Comparison of ENCODE assay signal across 23 mouse cellular contexts in genomic region chr14:45504422-45505113, GRCm38 (mm10). TPM values are rescaled to one million over a fixed set of nuclear protein-coding genes. Genes with fewer than 3 reads are reported as not detected.
DNase-seq lines count a peak whose midpoint lies in the region; ATAC-seq and TF ChIP-seq lines count a peak whose summit lies in the region.
"Had no signal": no experiment of that assay in that cellular context is flagged by ENCODE, and none has a peak within 500 bp of the region (broad histone marks: within the 10 kb centered on the region; RNA-seq: fewer than 3 reads in every experiment).

No protein-coding gene starts in this region.

- H3K9me3 ChIP-seq in kidney, embryonic 15.5 days (replicated peaks) = no peaks in the 10 kb centered on the region
- H3K9me3 ChIP-seq in lung, postnatal 0 days (ENCODE audit: low read length) = no peaks in the 10 kb centered on the region
- H3K9me3 ChIP-seq: embryonic facial prominence, embryonic 15.5 days; limb, embryonic 13.5 days; liver, embryonic 15.5 days; stomach, embryonic 15.5 days had no signal

- no peaks in the 10 kb centered on the region for H3K27me3 ChIP-seq in kidney, embryonic 15.5 days
- H3K27me3 ChIP-seq in lung, postnatal 0 days (replicated peaks; ENCODE audit: insufficient read depth, low read length) = no peaks in the 10 kb centered on the region
- H3K27me3 ChIP-seq: embryonic facial prominence, embryonic 15.5 days; limb, embryonic 13.5 days; liver, embryonic 15.5 days; Patski; stomach, embryonic 15.5 days had no signal

- peak; percentile 50 for DNase-seq in adrenal gland, adult 2 months
- DNase-seq in adrenal gland, adult 8-10 months = no peak
- peak; percentile 53 for DNase-seq in kidney, adult 18-20 months
- DNase-seq in ovary, adult 18-20 months (ENCODE audit: low spot score) = peak; percentile 65
- no peak for DNase-seq in ovary, postnatal 14 days (ENCODE audit: low spot score)
- no peak for DNase-seq in lung, postnatal 0 days (ENCODE audit: low spot score)
- DNase-seq: cerebellum, adult 11-12 months; cerebellum, postnatal 25 days; right cerebral cortex, postnatal 14 days; thymus, adult 18-20 months; thymus, postnatal 4 days had no signal

- no peak for ATAC-seq in kidney, embryonic 15.5 days (replicated peaks; ENCODE audit: low FRiP score)
- ATAC-seq in lung, postnatal 0 days = no peak
- ATAC-seq: CD4-positive, CD25-positive, alpha-beta regulatory T cell, adult 4 months; hindbrain, postnatal 0 days; intestine, postnatal 0 days; Patski had no signal

- H3K4me2 ChIP-seq in kidney, embryonic 15.5 days = no peak overlapping the region
- no peak overlapping the region for H3K4me2 ChIP-seq in lung, postnatal 0 days (replicated peaks; ENCODE audit: low read depth, low read length)
- H3K4me2 ChIP-seq: embryonic facial prominence, embryonic 15.5 days; limb, embryonic 13.5 days; liver, embryonic 15.5 days; midbrain, embryonic 11.5 days; stomach, embryonic 15.5 days had no signal

- 90% methylated on average over 10 of the region's 10 CpGs for WGBS in kidney, embryonic 15.5 days
- 86% methylated on average over 10 of the region's 10 CpGs for WGBS in olfactory bulb, adult 2 months
- WGBS in lung, postnatal 0 days = 84% methylated on average over 10 of the region's 10 CpGs

- peaks cover 37% of the 10 kb centered on the region for H3K4me1 ChIP-seq in kidney, embryonic 15.5 days
- H3K4me1 ChIP-seq in olfactory bulb, adult 2 months (ENCODE audit: control insufficient read depth, insufficient read depth, low read length) = peaks cover 12% of the 10 kb centered on the region
- H3K4me1 ChIP-seq in lung, postnatal 0 days (ENCODE audit: insufficient read depth, low read depth, low read length) = peaks cover 18% of the 10 kb centered on the region; the same call in 1 of the 2 replicates
- H3K4me1 ChIP-seq: liver, embryonic 15.5 days had no signal

- no peak for TF ChIP-seq CTCF in olfactory bulb, adult 2 months (IDR thresholded peaks at IDR 0.05; ENCODE audit: insufficient read depth, low read depth, low read length)
- TF ChIP-seq CTCF in lung, postnatal 0 days (IDR thresholded peaks at IDR 0.05) = no peak

- H3K27ac ChIP-seq in kidney, embryonic 15.5 days = no peak overlapping the region
- 0 out of 2 replicates have a peak overlapping the region, but pooled peaks have one; percentile 20 for H3K27ac ChIP-seq in olfactory bulb, adult 2 months (ENCODE audit: insufficient read depth, low read depth, low read length)
- H3K27ac ChIP-seq in lung, postnatal 0 days (ENCODE audit: low read length) = no peak overlapping the region; the same call in 1 of the 2 replicates
- H3K27ac ChIP-seq: embryonic facial prominence, embryonic 15.5 days; hindbrain, postnatal 0 days; limb, embryonic 13.5 days; liver, embryonic 15.5 days; stomach, embryonic 15.5 days had no signal

- peaks cover 46% of the 10 kb centered on the region for H3K36me3 ChIP-seq in kidney, embryonic 15.5 days
- H3K36me3 ChIP-seq in lung, postnatal 0 days (ENCODE audit: insufficient read depth, low read length) = no peaks in the 10 kb centered on the region
- H3K36me3 ChIP-seq: stomach, embryonic 15.5 days had no signal

- no peak for TF ChIP-seq EP300 in lung, postnatal 0 days (IDR thresholded peaks at IDR 0.05)

- H3K9ac ChIP-seq in kidney, embryonic 15.5 days = no peak overlapping the region
- H3K9ac ChIP-seq in lung, postnatal 0 days (replicated peaks; ENCODE audit: low read depth) = no peak overlapping the region
- H3K9ac ChIP-seq: embryonic facial prominence, embryonic 15.5 days; limb, embryonic 13.5 days; liver, embryonic 15.5 days; stomach, embryonic 15.5 days had no signal

- H3K4me3 ChIP-seq in kidney, embryonic 15.5 days (replicated peaks) = no peak overlapping the region
- no peak overlapping the region for H3K4me3 ChIP-seq in olfactory bulb, adult 2 months (ENCODE audit: insufficient read depth, low read depth, low read length)
- no peak overlapping the region for H3K4me3 ChIP-seq in lung, postnatal 0 days (ENCODE audit: low read depth, low read length)
- H3K4me3 ChIP-seq: embryonic facial prominence, embryonic 15.5 days; limb, embryonic 13.5 days; liver, embryonic 15.5 days; stomach, embryonic 15.5 days had no signal

- no peak for TF ChIP-seq POLR2A in olfactory bulb, adult 2 months (IDR thresholded peaks at IDR 0.05; ENCODE audit: insufficient read depth, low read depth, low read length)

RNA-seq across cellular contexts. Expression of gene Fermt2, which starts 25.4 kb away (rescaled TPM):
- total RNA-seq in adrenal gland, adult 2 months (2021) = 100 to 1,000 TPM in 1 of 2 experiments, 10 to 100 TPM in 1; 77.1 to 114 TPM
- polyA plus RNA-seq in adrenal gland, adult 2 months (2012; rRNA removed) = 11.5 and 12.5 TPM in 2 replicates
- 100 to 1,000 TPM in 2 of 4 experiments, 10 to 100 TPM in 2; 57.4 to 113 (median 98.9) TPM for total RNA-seq in adrenal gland, adult 8-10 months (2022)
- polyA plus RNA-seq in kidney, embryonic 15.5 days (2015; fragmentation: Nextera tagmentation; extraction: Ambion mirVana) = 168 and 181 TPM in 2 replicates
- polyA plus RNA-seq in olfactory bulb, adult 2 months (2012; ENCODE audit: insufficient read depth, insufficient read length, low replicate concordance, missing spikeins) = 298 TPM in 1 of 2 replicates, not detected in the other
- 362 and 383 TPM in 2 replicates for polyA plus RNA-seq in lung, postnatal 0 days (2015; fragmentation: Nextera tagmentation; extraction: Ambion mirVana)
- total RNA-seq: hematopoietic stem cell, adult 5-6 weeks had no signal
- polyA plus RNA-seq: CD4-positive, CD25-positive, alpha-beta regulatory T cell, adult 4 months had no signal

Comparison
In these comparisons a context has a peak if more than half of its experiments do, and no peak if none do; other contexts are left out.
1. DNase-seq: peak in adrenal gland, adult 2 months (single experiment), kidney, adult 18-20 months (single experiment) and ovary, adult 18-20 months (single experiment); none in adrenal gland, adult 8-10 months (single experiment), ovary, postnatal 14 days (single experiment) and lung, postnatal 0 days (single experiment).